Mouse (Mus musculus): ENCODE measurements around the gene Hebp1. TPM values are rescaled to one million over a fixed set of nuclear protein-coding genes. Genes with fewer than 3 reads are reported as not detected.

Hebp1 gene
- polyA plus RNA-seq, 1 experiment from 2014 or later = 10.2 TPM

Other genes with a start within 250 kb of the Hebp1 start
- gene Apold1, start 216.3 kb downstream of the Hebp1 start, polyA plus RNA-seq (2015; fragmentation: Nextera tagmentation; extraction: Ambion mirVana) = 8.2 and 8.8 TPM in 2 replicates
- gene Ddx47, start 186.4 kb downstream of the Hebp1 start, polyA plus RNA-seq (2015; fragmentation: Nextera tagmentation; extraction: Ambion mirVana) = 59.7 and 73.4 TPM in 2 replicates
- 4.8 and 9.1 TPM in 2 replicates for gene Gprc5a, start 132.4 kb downstream of the Hebp1 start, polyA plus RNA-seq (2015; fragmentation: Nextera tagmentation; extraction: Ambion mirVana)
- not detected in 2 replicates for gene Gprc5d, start 79.7 kb downstream of the Hebp1 start, polyA plus RNA-seq (2015; fragmentation: Nextera tagmentation; extraction: Ambion mirVana)
- 9.2 and 11.7 TPM in 2 replicates for gene Fam234b, start within 50 bp of the Hebp1 start, polyA plus RNA-seq (2015; fragmentation: Nextera tagmentation; extraction: Ambion mirVana)
- 0.58 and 0.72 TPM in 2 replicates for gene Gsg1, start 56.3 kb upstream of the Hebp1 start, polyA plus RNA-seq (2015; fragmentation: Nextera tagmentation; extraction: Ambion mirVana)
- gene Pbp2, start 112.4 kb upstream of the Hebp1 start, polyA plus RNA-seq (2015; fragmentation: Nextera tagmentation; extraction: Ambion mirVana) = 0.10 TPM in 1 of 2 replicates, not detected in the other
- 45.5 and 49.7 TPM in 2 replicates for gene Emp1, start 164.5 kb upstream of the Hebp1 start, polyA plus RNA-seq (2015; fragmentation: Nextera tagmentation; extraction: Ambion mirVana)

Data from heart, embryonic 15.5 days (tissue).